Mouse (Mus musculus): Measurements from ENCODE around the gene Pigyl. TPM values are rescaled to one million over a fixed set of nuclear protein-coding genes. Genes with fewer than 3 reads are reported as not detected.

Gene Pigyl
- total RNA-seq, 2 experiments from 2014 or later, result 49.1 to 51.0 TPM

GRCm38 (mm10) chr9:22172318-22172717 is 15.7 kb downstream of the Pigyl start:
- no peak for DNase-seq (ENCODE audit: low spot score in 2 of 2)

GRCm38 (mm10) chr9:22188025-22188611 is 31.5 kb downstream of the Pigyl start, which contains the start of gene Zfp872:
Gene Zfp872, plus strand, starts transcription at chr9:22188090.
- DNase-seq (ENCODE audit: low spot score in 2 of 2), result peak; percentile 29 to 33

- DNase-seq (ENCODE audit: low spot score in 2 of 2), result no peak
These were observed 39.8 kb downstream of the Pigyl start for GRCm38 (mm10) chr9:22196412-22196811.

Small RNAs within 50 kb of the gene (microRNA-seq; reads per million reads assigned to microRNA genes)
- 0 to 0.28 reads per million in 2 experiments for gene Mir7084

Other genes starting within 250 kb of the Pigyl start
- gene Rab3d, start 238.7 kb upstream of the Pigyl start, total RNA-seq (2021), result 10 to 100 TPM; 22.6 to 24.2 TPM
- gene Ccdc159, start 229.4 kb upstream of the Pigyl start, total RNA-seq (2021), result 10 to 100 TPM; 13.8 to 14.2 TPM
- 10 to 100 TPM; 35.7 to 37.0 TPM for gene Tmem205, start 229.3 kb upstream of the Pigyl start, total RNA-seq (2021)
- gene Plppr2, start 219.8 kb upstream of the Pigyl start, total RNA-seq (2021), result 100 to 1,000 TPM; 350 to 352 TPM
- gene Swsap1, start 201.1 kb upstream of the Pigyl start, total RNA-seq (2021), result 10 to 100 TPM; 14.4 to 15.2 TPM
- gene Epor, start 193.3 kb upstream of the Pigyl start, total RNA-seq (2021), result 1 to 10 TPM; 2.6 to 3.3 TPM
- 1 to 10 TPM; 1.2 to 1.3 TPM for gene Rgl3, start 167.4 kb upstream of the Pigyl start, total RNA-seq (2021)
- 1 to 10 TPM; 6.1 to 6.8 TPM for gene Ccdc151, start 154.2 kb upstream of the Pigyl start, total RNA-seq (2021)
- gene Prkcsh, start 154.0 kb upstream of the Pigyl start, total RNA-seq (2021), result 100 to 1,000 TPM; 105 to 110 TPM
- gene Elavl3, start 104.8 kb upstream of the Pigyl start, total RNA-seq (2021), result 100 to 1,000 TPM; 176 to 178 TPM
- 1 to 10 TPM; 1.5 to 2.8 TPM for gene Gm49318, start 85.6 kb upstream of the Pigyl start, total RNA-seq (2021)
- 10 to 100 TPM; 19.4 to 22.7 TPM for gene Zfp653, start 85.5 kb upstream of the Pigyl start, total RNA-seq (2021)
- gene Ecsit, start 71.4 kb upstream of the Pigyl start, total RNA-seq (2021), result 10 to 100 TPM; 42.4 to 45.7 TPM
- 1 to 10 TPM in 1 of 2 experiments, under 1 TPM in 1; 0.45 to 1.4 TPM for gene Cnn1, start 57.6 kb upstream of the Pigyl start, total RNA-seq (2021)
- 10 to 100 TPM; 57.0 to 58.0 TPM for gene Elof1, start 39.7 kb upstream of the Pigyl start, total RNA-seq (2021)
- under 1 TPM; 0.44 to 0.86 TPM for gene Acp5, start 21.1 kb upstream of the Pigyl start, total RNA-seq (2021)
- under 1 TPM; 0.12 TPM for gene Zfp872, start 31.2 kb downstream of the Pigyl start, total RNA-seq (2021)
- gene Zfp809, start 68.9 kb downstream of the Pigyl start, total RNA-seq (2021), result 10 to 100 TPM; 19.2 to 20.6 TPM
- gene Zfp599, start 103.0 kb downstream of the Pigyl start, total RNA-seq (2021), result 1 to 10 TPM; 4.8 to 5.2 TPM
- gene Zfp810, start 150.8 kb downstream of the Pigyl start, total RNA-seq (2021), result 10 to 100 TPM; 16.0 to 22.6 TPM
- 10 to 100 TPM; 15.5 to 16.2 TPM for gene Anln, start 232.3 kb downstream of the Pigyl start, total RNA-seq (2021)

Data from layer of hippocampus, postnatal 14 days (tissue).